Mouse (Mus musculus) skeletal muscle tissue, adult 2 months (tissue): ENCODE data around the gene Mt1.

Source experiments
- DNase-seq: peaks from one replicate; pipeline ENCODE4 v3.0.0-alpha.2; 2012; ENCODE audit warnings: low read depth, low spot score

Mt1 gene

GRCm38 (mm10) chr8:94172809-94173732 lies 5.8 kb upstream of the Mt1 start:
- DNase-seq: no peak

DNA sequence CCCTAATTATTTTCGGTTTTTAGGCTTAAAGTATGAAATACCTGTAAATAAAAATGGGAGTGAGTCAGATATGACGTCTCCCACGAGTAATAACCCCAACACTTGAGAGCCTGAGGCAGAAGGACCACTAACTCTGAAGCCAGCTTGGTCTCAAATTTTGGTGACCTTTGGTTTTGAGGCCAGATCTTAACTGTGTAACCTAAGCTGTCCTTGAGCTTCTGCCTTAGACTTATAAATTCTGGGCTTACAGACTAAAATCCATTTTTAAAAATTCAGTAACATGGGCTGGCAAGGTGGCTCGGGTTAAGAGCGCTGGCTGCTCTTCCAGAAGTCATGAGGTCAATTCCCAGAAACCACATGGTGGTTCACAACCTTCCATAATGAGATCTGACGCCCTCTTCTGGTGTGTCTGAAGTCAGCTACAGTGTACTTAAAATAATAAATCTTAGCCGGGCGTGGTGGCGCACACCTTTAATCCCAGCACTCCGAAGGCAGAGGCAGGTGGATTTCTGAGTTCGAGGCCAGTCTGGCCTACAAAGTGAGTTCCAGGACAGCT lies 5.0 kb upstream of the Mt1 start:
- DNase-seq: no peak

- no peak for DNase-seq
Measured at GRCm38 (mm10) chr8:94174619-94175213, 4.2 kb upstream of the Mt1 start.

- DNase-seq: no peak
Measured at GRCm38 (mm10) chr8:94177716-94178390, 1.0 kb upstream of the Mt1 start.

GRCm38 (mm10) chr8:94179713-94180560 lies 1.1 kb downstream of the Mt1 start:
- no peak for DNase-seq

- no peak for DNase-seq
Measured at GRCm38 (mm10) chr8:94180561-94180908, 1.7 kb downstream of the Mt1 start.

DNA sequence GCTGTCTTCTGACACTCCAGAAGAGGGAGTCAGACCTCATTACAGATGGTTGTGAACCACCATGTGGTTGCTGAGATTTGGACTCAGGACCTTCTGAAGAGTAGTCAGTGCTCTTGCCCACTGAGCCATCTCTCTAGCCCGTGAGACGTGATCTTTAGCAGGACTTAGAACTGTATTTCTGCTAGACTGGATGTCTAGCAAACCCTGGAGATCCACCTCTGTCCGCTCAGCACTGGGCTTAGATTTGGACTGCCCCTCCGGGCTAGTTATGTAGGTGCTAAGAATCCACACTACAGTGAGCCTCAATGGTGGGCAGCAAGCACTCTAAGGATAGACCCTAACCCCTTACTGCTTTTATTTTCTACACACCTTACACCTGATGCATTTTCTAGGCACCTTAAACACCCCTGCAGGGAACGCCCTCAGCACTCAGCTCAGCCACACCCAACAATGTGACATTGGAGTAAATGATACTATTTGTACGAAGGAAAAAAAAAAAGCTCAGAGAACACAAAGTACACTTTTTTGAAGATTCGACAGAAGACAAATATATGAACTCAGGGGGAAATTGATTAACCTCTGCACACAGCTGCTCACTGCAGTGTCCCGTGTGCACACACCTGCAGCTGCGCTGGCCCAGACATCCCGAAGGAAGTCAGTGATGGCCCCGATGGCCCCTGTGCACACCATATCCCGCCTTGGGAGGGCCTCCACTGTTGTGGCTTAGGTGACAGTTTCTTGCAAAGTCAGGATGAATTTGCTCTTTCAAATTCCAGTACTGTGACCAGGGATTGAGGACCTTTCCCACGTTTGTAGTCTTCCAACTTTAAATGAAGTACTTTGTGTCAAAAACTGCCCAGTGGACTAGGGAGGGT lies 3.4 kb downstream of the Mt1 start:
- DNase-seq: no peak

GRCm38 (mm10) chr8:94183117-94183516 lies 4.2 kb downstream of the Mt1 start:
- DNase-seq: peak; percentile 80

DNA sequence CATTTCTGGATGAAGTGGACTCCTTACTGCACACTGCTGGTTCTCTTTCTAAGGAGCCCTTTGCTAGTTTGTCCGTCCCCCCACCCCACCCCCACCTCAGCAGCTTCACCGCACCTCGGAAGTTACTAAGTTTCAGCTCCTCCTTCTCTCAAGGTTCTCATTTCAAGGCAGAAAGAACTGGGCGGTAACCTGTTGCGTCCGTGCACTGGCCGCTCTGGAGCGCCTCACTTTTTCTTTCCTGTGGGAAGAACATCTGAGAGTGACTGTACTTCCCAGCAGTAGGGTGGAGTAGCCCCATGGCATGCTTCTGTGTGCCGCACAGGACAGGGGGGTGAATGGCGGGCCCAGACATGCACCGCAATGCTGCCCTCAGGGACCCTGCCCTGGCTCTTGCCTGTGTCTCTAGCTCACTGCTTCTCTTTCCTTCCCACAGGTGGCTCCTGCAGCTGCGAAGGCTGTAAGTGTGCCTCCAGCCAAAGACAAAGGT lies 5.5 kb downstream of the Mt1 start:
- no peak for DNase-seq

- DNase-seq: no peak
Measured at GRCm38 (mm10) chr8:94185791-94186190, 6.9 kb downstream of the Mt1 start.

DNA sequence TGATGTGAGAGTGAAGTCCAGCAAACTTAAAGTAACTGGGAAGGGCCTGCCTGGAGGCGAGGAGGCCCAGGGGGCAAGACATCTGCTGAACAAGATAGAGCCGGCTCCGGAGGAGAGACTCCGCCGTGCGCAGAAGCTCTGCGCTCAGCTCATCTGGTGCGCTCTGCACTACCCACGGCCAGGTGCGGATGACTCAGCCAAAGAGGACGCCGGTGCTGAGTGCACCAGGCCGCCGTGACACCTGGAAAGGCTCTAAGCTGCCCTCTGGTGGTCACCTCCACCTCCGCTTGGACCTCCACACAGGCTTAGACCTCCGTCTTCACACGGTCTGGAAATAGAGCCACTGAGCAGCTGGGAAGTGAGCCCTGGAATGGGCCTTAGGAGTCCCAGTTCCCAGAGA lies 7.7 kb downstream of the Mt1 start:
- peak; percentile 68 for DNase-seq

DNA sequence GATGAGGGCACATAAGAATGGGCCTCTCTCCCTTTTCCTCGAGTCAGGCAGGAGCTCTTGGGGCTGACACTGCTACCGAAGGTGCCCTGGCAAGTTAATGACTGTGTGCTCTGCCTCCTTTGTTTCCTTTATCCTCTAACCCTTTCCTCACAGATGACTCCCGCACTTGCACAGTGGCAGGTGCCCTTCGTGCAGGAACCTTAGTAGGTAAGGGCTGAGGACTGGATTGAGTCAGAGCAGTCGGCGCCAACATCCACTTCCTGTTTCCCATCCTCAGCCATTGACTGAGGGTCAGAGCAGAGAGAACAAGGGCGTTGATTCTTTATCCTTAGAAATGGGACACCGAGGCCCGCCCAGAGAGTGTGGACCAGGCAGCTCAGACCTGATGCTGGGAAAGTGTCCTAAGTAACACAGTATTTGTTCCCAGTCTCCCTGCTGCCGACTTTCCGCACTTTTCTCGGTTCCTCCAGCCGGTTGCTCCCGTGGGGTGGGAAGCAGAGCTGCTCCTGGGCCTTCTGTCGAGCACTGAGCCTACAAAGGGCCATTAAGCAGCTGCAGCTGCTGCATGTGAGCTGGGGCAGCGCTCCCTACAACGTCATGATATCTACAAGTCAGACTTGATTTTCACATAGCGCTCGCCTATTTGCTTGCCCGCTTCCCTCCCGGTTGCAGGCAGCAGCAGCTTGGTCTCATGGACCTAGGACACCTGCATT lies 8.6 kb downstream of the Mt1 start:
- no peak for DNase-seq

GRCm38 (mm10) chr8:94189275-94190031 lies 10.6 kb downstream of the Mt1 start:
- no peak for DNase-seq

DNA sequence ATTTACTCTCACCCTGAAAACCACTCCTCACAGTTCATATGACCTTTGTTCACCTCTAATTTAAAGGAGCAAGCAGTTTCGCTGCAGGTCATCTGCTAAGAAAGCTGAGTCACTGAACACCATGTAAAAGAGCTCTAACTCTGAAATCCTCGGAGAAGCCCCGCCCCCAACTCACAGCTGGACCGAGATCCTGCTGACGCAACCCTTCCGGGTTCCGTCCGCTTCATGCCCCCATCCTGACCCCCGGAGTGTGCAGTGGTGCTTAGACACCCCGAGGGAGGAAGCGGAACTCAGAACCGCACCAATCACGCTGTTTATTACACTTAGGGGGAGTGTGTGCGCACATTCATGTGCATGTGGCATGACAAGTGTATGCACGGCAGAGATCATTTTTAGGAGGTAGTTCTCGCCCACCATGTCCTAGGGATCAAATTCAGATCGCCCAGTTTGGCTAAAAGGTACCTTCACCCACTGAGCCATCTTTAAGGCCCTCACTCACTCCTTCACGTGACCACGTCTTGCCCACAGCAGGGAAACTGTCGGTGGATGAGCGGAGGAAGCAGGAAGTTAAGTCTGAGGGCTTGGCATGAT lies 12.3 kb downstream of the Mt1 start:
- no peak for DNase-seq

DNA sequence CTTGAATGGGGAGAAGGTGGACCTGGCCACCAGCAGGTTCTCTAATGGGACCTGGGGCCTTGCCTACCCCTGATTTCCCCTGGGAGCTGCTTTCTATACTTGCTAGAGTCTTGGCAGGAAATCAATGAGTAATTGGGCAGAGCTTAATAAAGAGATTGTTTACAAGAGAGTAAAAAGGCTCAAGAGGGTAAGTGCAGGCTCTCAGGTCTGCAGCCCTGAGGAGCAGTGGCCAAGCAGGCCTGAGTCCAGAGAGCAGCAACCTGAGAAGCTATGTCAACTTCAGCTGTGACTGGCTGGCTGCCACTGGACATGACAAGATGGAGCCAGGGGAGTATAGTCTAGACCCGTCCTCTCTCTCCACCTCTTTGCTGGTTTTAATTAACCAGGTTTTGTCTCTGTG lies 14.0 kb downstream of the Mt1 start:
- DNase-seq: peak; percentile 75

DNA sequence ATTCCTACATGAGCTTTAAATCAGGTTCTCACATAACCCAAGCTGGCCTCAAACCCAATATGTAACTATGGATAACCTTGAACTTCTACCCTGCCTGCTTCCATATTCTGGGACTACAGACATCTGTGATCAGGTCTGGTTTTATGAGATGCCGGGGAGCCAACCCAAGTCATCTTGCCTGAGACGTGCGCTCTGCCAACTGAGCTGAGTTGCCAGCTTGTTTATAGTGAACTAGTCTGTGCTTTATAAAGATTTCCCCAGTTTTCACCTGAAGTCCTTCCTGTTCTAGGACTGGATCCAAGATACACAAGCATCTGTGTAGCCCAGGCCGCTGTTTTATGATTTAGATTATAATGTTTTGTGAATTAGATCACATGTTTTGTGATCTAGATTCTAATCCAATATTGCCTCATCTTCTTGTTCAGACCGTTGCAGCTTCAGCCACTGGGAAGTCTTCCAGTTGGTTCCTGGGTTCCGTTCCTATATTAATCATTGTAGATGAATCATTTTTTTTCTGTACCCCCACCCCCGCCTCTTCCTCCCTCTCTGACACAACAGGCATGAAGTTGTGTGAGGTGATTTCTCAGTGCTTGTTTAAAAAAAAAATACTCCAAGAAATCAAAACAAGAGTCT lies 15.8 kb downstream of the Mt1 start:
- peak; percentile 71 for DNase-seq

DNA sequence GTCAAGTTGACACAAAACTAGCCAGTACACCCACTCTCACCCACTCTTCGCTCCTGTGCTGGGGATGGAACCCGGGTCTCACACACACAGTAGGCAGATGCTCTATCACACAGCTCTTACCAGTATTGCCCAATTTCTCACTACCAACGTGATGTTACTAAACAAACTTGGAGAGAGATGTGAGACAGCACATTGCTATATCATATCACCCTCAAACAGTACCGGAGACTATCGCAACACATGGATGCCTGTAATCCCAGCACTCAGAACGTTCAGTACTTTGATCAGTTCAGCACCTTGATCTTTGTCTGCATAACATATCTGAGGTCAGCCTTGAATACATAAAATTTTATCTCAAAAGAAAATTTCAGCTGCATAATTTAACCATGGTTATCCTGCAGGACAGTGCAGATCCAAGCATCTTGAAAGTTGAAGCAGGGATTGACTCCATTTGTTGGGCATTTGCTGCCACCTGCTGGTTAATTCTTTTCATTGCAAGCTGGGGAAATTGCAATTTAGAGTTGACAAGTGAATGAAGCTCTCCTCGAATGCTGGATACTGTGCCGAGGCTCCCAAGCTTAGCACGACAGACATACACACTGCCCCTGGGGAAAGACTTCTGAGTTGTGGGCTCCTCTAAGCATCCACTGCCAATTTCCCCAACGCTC lies 20.5 kb downstream of the Mt1 start:
- DNase-seq: no peak
